Mouse (Mus musculus): ENCODE data around the gene Map3k11. TPM values are rescaled to one million over a fixed set of nuclear protein-coding genes. Genes with fewer than 3 reads are reported as not detected.

Gene Map3k11
- polyA plus RNA-seq (2012; fragmentation: generic; extraction: Trizol): 19.0 TPM

GRCm38 (mm10) chr19:5688200-5689087, at the start of gene Map3k11, which contains the start of gene Pcnx3:
Gene Map3k11, plus strand, starts transcription at chr19:5688742.
Gene Pcnx3, minus strand, starts transcription at chr19:5688908.
- Histone ChIP-seq H3K27me3 (ENCODE audit: control insufficient read depth, insufficient read depth, insufficient read length) (no peaks in the 10 kb centered on the region), H3K4me3 (peak within 1 kb of the TSS; percentile 94), H3K79me2 (ENCODE audit: control insufficient read depth, insufficient read depth) (peaks cover 43% of the 10 kb centered on the region), H3K36me3 (ENCODE audit: control insufficient read depth, insufficient read depth) (no peaks in the 10 kb centered on the region), H3K4me2 (ENCODE audit: low read depth) (peak within 1 kb of the TSS; percentile 96), H3ac (ENCODE audit: control insufficient read depth, insufficient read length) (peak within 1 kb of the TSS; percentile 73)
- TF ChIP-seq CEBPB (IDR thresholded peaks at IDR 0.05; ENCODE audit: insufficient read depth, poor library complexity, severe bottlenecking) (no peak), SRF (IDR thresholded peaks at IDR 0.05; ENCODE audit: control insufficient read depth, insufficient read length, low read depth) (peak; percentile 74), E2F4 (IDR thresholded peaks at IDR 0.05; ENCODE audit: insufficient read depth) (peak; percentile 54), MAX (IDR thresholded peaks at IDR 0.05; ENCODE audit: low read depth) (peak; percentile 35), POLR2A (IDR thresholded peaks at IDR 0.05; ENCODE audit: insufficient read length, low read depth) (peak; percentile 65), MYOD1 (IDR thresholded peaks at IDR 0.05; ENCODE audit: control insufficient read depth in 1 of 3, insufficient read length in 2 of 3, low read depth in 2 of 3) (no peak), POLR2AphosphoS2 (IDR thresholded peaks at IDR 0.05; ENCODE audit: insufficient read length, low read depth) (peak; percentile 66), USF1 (IDR thresholded peaks at IDR 0.05; ENCODE audit: low read depth) (no peak), REST (IDR thresholded peaks at IDR 0.05; ENCODE audit: insufficient read depth, insufficient read length) (no peak)

GRCm38 (mm10) chr19:5640339-5640738, 48.2 kb upstream of the Map3k11 start:
- Histone ChIP-seq H3K4me2 (ENCODE audit: low read depth) (no peak overlapping the region), H3K27me3 (ENCODE audit: control insufficient read depth, insufficient read depth, insufficient read length) (no peaks in the 10 kb centered on the region), H3K79me2 (ENCODE audit: control insufficient read depth, insufficient read depth) (peaks cover 12% of the 10 kb centered on the region), H3ac (ENCODE audit: control insufficient read depth, insufficient read length) (no peak overlapping the region), H3K36me3 (ENCODE audit: control insufficient read depth, insufficient read depth) (peaks cover 45% of the 10 kb centered on the region), H3K4me3 (no peak overlapping the region)
- TF ChIP-seq CEBPB (IDR thresholded peaks at IDR 0.05; ENCODE audit: insufficient read depth, poor library complexity, severe bottlenecking): no peak
- no peak for TF ChIP-seq POLR2A (IDR thresholded peaks at IDR 0.05; ENCODE audit: insufficient read length, low read depth)
- TF ChIP-seq USF1 (IDR thresholded peaks at IDR 0.05; ENCODE audit: low read depth): no peak
- TF ChIP-seq MYOG (IDR thresholded peaks at IDR 0.05; ENCODE audit: control insufficient read depth in 1 of 3, insufficient read depth in 1 of 3, insufficient read length in 2 of 3, low read depth in 2 of 3): no peak
- no peak for TF ChIP-seq MYOD1 (IDR thresholded peaks at IDR 0.05; ENCODE audit: control insufficient read depth in 1 of 3, insufficient read length in 2 of 3, low read depth in 2 of 3)
- no peak for TF ChIP-seq TCF12 (IDR thresholded peaks at IDR 0.05; ENCODE audit: insufficient read depth, poor library complexity, severe bottlenecking)
- TF ChIP-seq E2F4 (IDR thresholded peaks at IDR 0.05; ENCODE audit: insufficient read depth): no peak
- TF ChIP-seq POLR2AphosphoS2 (IDR thresholded peaks at IDR 0.05; ENCODE audit: insufficient read length, low read depth): no peak
- no peak for TF ChIP-seq TCF3 (IDR thresholded peaks at IDR 0.05; ENCODE audit: insufficient read length, low read depth)
- TF ChIP-seq REST (IDR thresholded peaks at IDR 0.05; ENCODE audit: insufficient read depth, insufficient read length): no peak
- TF ChIP-seq SRF (IDR thresholded peaks at IDR 0.05; ENCODE audit: control insufficient read depth, insufficient read length, low read depth): no peak
- TF ChIP-seq MAX (IDR thresholded peaks at IDR 0.05; ENCODE audit: low read depth): no peak

GRCm38 (mm10) chr19:5641021-5641420, 47.5 kb upstream of the Map3k11 start:
- TF ChIP-seq E2F4 (IDR thresholded peaks at IDR 0.05; ENCODE audit: insufficient read depth) (no peak), USF1 (IDR thresholded peaks at IDR 0.05; ENCODE audit: low read depth) (no peak), CEBPB (IDR thresholded peaks at IDR 0.05; ENCODE audit: insufficient read depth, poor library complexity, severe bottlenecking) (no peak), MAX (IDR thresholded peaks at IDR 0.05; ENCODE audit: low read depth) (no peak)
- no peak overlapping the region for H3ac ChIP-seq (ENCODE audit: control insufficient read depth, insufficient read length)
- H3K4me2 ChIP-seq (ENCODE audit: low read depth): no peak overlapping the region
- H3K4me3 ChIP-seq: no peak overlapping the region
- H3K27me3 ChIP-seq (ENCODE audit: control insufficient read depth, insufficient read depth, insufficient read length): no peaks in the 10 kb centered on the region
- peaks cover 12% of the 10 kb centered on the region for H3K79me2 ChIP-seq (ENCODE audit: control insufficient read depth, insufficient read depth)
- peaks cover 48% of the 10 kb centered on the region for H3K36me3 ChIP-seq (ENCODE audit: control insufficient read depth, insufficient read depth)

DNA sequence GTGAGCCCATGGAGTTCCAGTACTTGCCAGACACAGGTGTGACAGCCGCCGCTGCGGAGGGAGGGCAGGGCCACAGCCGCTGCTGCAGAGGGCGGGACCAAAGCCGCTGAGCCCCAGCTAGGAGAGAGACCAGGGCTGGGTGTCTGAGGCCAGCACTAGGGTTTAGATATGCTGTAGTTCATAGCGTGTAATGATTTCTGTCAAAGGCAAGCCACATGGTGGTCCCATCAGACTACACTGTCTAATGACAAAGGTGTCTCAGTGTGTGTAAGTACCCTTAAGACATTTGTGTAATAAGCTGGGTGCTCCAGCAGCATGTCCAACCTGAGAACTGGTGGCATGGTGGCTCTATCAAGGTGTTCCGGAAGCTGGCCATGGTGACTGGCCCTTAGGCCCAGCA, 46.9 kb upstream of the Map3k11 start:
- no peak overlapping the region for H3K4me3 ChIP-seq
- H3K4me2 ChIP-seq (ENCODE audit: low read depth): no peak overlapping the region
- H3K36me3 ChIP-seq (ENCODE audit: control insufficient read depth, insufficient read depth): peaks cover 48% of the 10 kb centered on the region
- H3K27me3 ChIP-seq (ENCODE audit: control insufficient read depth, insufficient read depth, insufficient read length): no peaks in the 10 kb centered on the region
- peaks cover 12% of the 10 kb centered on the region for H3K79me2 ChIP-seq (ENCODE audit: control insufficient read depth, insufficient read depth)
- no peak overlapping the region for H3ac ChIP-seq (ENCODE audit: control insufficient read depth, insufficient read length)
- no peak for TF ChIP-seq TCF12 (IDR thresholded peaks at IDR 0.05; ENCODE audit: insufficient read depth, poor library complexity, severe bottlenecking)
- no peak for TF ChIP-seq REST (IDR thresholded peaks at IDR 0.05; ENCODE audit: insufficient read depth, insufficient read length)
- TF ChIP-seq POLR2A (IDR thresholded peaks at IDR 0.05; ENCODE audit: insufficient read length, low read depth): no peak
- no peak for TF ChIP-seq MYOG (IDR thresholded peaks at IDR 0.05; ENCODE audit: control insufficient read depth in 1 of 3, insufficient read depth in 1 of 3, insufficient read length in 2 of 3, low read depth in 2 of 3)
- TF ChIP-seq TCF3 (IDR thresholded peaks at IDR 0.05; ENCODE audit: insufficient read length, low read depth): no peak
- TF ChIP-seq E2F4 (IDR thresholded peaks at IDR 0.05; ENCODE audit: insufficient read depth): no peak
- TF ChIP-seq POLR2AphosphoS2 (IDR thresholded peaks at IDR 0.05; ENCODE audit: insufficient read length, low read depth): no peak
- no peak for TF ChIP-seq CEBPB (IDR thresholded peaks at IDR 0.05; ENCODE audit: insufficient read depth, poor library complexity, severe bottlenecking)
- TF ChIP-seq SRF (IDR thresholded peaks at IDR 0.05; ENCODE audit: control insufficient read depth, insufficient read length, low read depth): no peak
- no peak for TF ChIP-seq MYOD1 (IDR thresholded peaks at IDR 0.05; ENCODE audit: control insufficient read depth in 1 of 3, insufficient read length in 2 of 3, low read depth in 2 of 3)
- no peak for TF ChIP-seq MAX (IDR thresholded peaks at IDR 0.05; ENCODE audit: low read depth)
- TF ChIP-seq USF1 (IDR thresholded peaks at IDR 0.05; ENCODE audit: low read depth): no peak
